Mouse (Mus musculus) ES-E14 (cell line): ENCODE results near the gene Aco1.

ENCODE experiments used
- HCFC1 ChIP-seq: IDR thresholded peaks from 2 replicates; pipeline ENCODE4 v1.6.1; 2012; ENCODE audit warnings: low read length, inconsistent platforms, borderline replicate concordance; ENCODE audit not compliant: insufficient read depth
- ZC3H11A ChIP-seq: IDR thresholded peaks from 2 replicates; pipeline ENCODE4 v1.6.1; 2012; ENCODE audit warnings: low read depth, mild to moderate bottlenecking, inconsistent platforms, low read length, borderline replicate concordance
- ZNF384 ChIP-seq: IDR thresholded peaks from 2 replicates; pipeline ENCODE4 v1.6.1; 2012; ENCODE audit warnings: low read depth, low read length, inconsistent platforms

- TF ChIP-seq ZNF384: no peak
- TF ChIP-seq HCFC1: no peak
- TF ChIP-seq ZC3H11A: no peak
Observed at GRCm38 (mm10) chr4:40234256-40234655, 91.4 kb downstream of the Aco1 start.
